Mouse (Mus musculus) neural tube, embryonic 11.5 days (tissue): ENCODE data around the gene Cdc42bpa. TPM values are rescaled to one million over a fixed set of nuclear protein-coding genes. Genes with fewer than 3 reads are reported as not detected.

ENCODE experiments used
- ATAC-seq: fragments of 200-750 bp; cut with Nextera tagmentation; 2 replicates; pipeline ENCODE4 v1.8.0; 2017; ENCODE audit warnings: moderate number of reproducible peaks, mild to moderate bottlenecking, moderate TSS enrichment, moderate library complexity; ENCODE audit not compliant: insufficient read depth, low FRiP score, low TSS enrichment
- DNase-seq: peaks from one replicate; pipeline ENCODE4 v3.0.0-alpha.2; 2015; ENCODE audit warnings: low spot score
- H3K27ac ChIP-seq: fragments of 300-500 bp; sonication (generic); 2 replicates; pipeline ENCODE4 v1.5.1; 2014; ENCODE audit warnings: low read depth, mild to moderate bottlenecking, low read length
- H3K27me3 ChIP-seq: fragments of 300-500 bp; sonication (generic); 2 replicates; pipeline ENCODE4 v1.6.1; 2014; ENCODE audit warnings: mild to moderate bottlenecking, low read length, mixed read lengths; ENCODE audit not compliant: control insufficient read depth, insufficient read depth
- H3K36me3 ChIP-seq: fragments of 300-500 bp; sonication (generic); 2 replicates; pipeline ENCODE4 v1.6.1; 2014; ENCODE audit warnings: mild to moderate bottlenecking, low read length, moderate library complexity, mixed read lengths; ENCODE audit not compliant: control insufficient read depth, insufficient read depth
- H3K4me1 ChIP-seq: fragments of 300-500 bp; sonication (generic); 2 replicates; pipeline ENCODE4 v1.6.1; 2014; ENCODE audit warnings: low read length, mixed read lengths; ENCODE audit not compliant: control insufficient read depth, insufficient read depth
- H3K4me2 ChIP-seq: fragments of 300-500 bp; sonication (generic); 2 replicates; pipeline ENCODE4 v1.6.1; 2014; ENCODE audit warnings: low read depth, mild to moderate bottlenecking, moderate library complexity
- H3K4me3 ChIP-seq: fragments of 300-500 bp; sonication (generic); 2 replicates; pipeline ENCODE4 v1.5.1; 2014; ENCODE audit warnings: low read depth, low read length
- H3K9ac ChIP-seq: fragments of 300-500 bp; sonication (generic); 2 replicates; pipeline ENCODE4 v1.6.1; 2014; ENCODE audit warnings: mild to moderate bottlenecking, low read length
- H3K9me3 ChIP-seq: fragments of 300-500 bp; sonication (generic); 2 replicates; pipeline ENCODE4 v1.6.1; 2016; ENCODE audit warnings: low read length; ENCODE audit not compliant: control insufficient read depth
- WGBS: fragments of 180-500 bp; shearing (Covaris S2); extraction: QIAGEN DNeasy Blood & Tissue Kit; methylation state at CpG from one replicate; pipeline ENCODE4 v1.1.7; 2014; 5-methylcytosine and 5-hydroxymethylcytosine counted together
- polyA plus RNA-seq: library from polyadenylated mRNA; unstranded; fragments of >200 nt; fragmentation: Nextera tagmentation; extraction: Ambion mirVana; gene quantifications from 2 replicates; pipeline ENCODE4 v1.2.1, GENCODE M21; 2014

The Cdc42bpa gene
- polyA plus RNA-seq, 1 experiment from 2014 or later: 15.5 TPM

GRCm38 (mm10) chr1:180172600-180172999, 212.3 kb downstream of the Cdc42bpa start:
- Histone ChIP-seq H3K4me3 (no peak overlapping the region), H3K27me3 (no peaks in the 10 kb centered on the region), H3K9me3 (no peaks in the 10 kb centered on the region), H3K27ac (no peak overlapping the region), H3K4me2 (no peak overlapping the region), H3K4me1 (no peaks in the 10 kb centered on the region), H3K9ac (no peak overlapping the region), H3K36me3 (no peaks in the 10 kb centered on the region)
- no peak for DNase-seq
- ATAC-seq: no peak
- WGBS: 88% methylated on average over 4 of the region's 4 CpGs

- no peak for ATAC-seq
- 80% methylated on average over 5 of the region's 5 CpGs for WGBS
- H3K9me3 ChIP-seq: no peaks in the 10 kb centered on the region
Measured at GRCm38 (mm10) chr1:180173017-180173416, 212.7 kb downstream of the Cdc42bpa start.

GRCm38 (mm10) chr1:180174718-180175117, 214.4 kb downstream of the Cdc42bpa start:
- ATAC-seq (no peak), DNase-seq (no peak)
- no peak overlapping the region for H3K9ac ChIP-seq
- no peaks in the 10 kb centered on the region for H3K27me3 ChIP-seq
- WGBS: 70% methylated on average over 6 of the region's 6 CpGs
- no peak overlapping the region for H3K4me3 ChIP-seq
- H3K9me3 ChIP-seq: no peaks in the 10 kb centered on the region
- no peaks in the 10 kb centered on the region for H3K4me1 ChIP-seq
- H3K27ac ChIP-seq: no peak overlapping the region
- no peak overlapping the region for H3K4me2 ChIP-seq
- no peaks in the 10 kb centered on the region for H3K36me3 ChIP-seq

More at GRCm38 (mm10) chr1:180173017-180173416, 212.7 kb downstream of the Cdc42bpa start:
- Histone ChIP-seq H3K27me3 (no peaks in the 10 kb centered on the region), H3K36me3 (no peaks in the 10 kb centered on the region), H3K4me1 (no peaks in the 10 kb centered on the region), H3K9ac (no peak overlapping the region), H3K4me3 (no peak overlapping the region), H3K27ac (no peak overlapping the region), H3K4me2 (no peak overlapping the region)
- no peak for DNase-seq

- Histone ChIP-seq H3K27ac (no peak overlapping the region), H3K4me2 (no peak overlapping the region), H3K9ac (no peak overlapping the region), H3K4me3 (no peak overlapping the region), H3K9me3 (no peaks in the 10 kb centered on the region), H3K27me3 (no peaks in the 10 kb centered on the region), H3K4me1 (no peaks in the 10 kb centered on the region), H3K36me3 (no peaks in the 10 kb centered on the region)
- ATAC-seq (no peak), DNase-seq (peak; percentile 32)
- WGBS: 35% methylated on average over 3 of the region's 3 CpGs
Measured at GRCm38 (mm10) chr1:180175167-180175566, 214.9 kb downstream of the Cdc42bpa start.

GRCm38 (mm10) chr1:180175635-180176034, 215.4 kb downstream of the Cdc42bpa start:
- H3K9ac ChIP-seq: no peak overlapping the region
- no peak overlapping the region for H3K27ac ChIP-seq
- H3K4me2 ChIP-seq: no peak overlapping the region
- no peaks in the 10 kb centered on the region for H3K9me3 ChIP-seq
- ATAC-seq: no peak
- no peaks in the 10 kb centered on the region for H3K4me1 ChIP-seq
- no peaks in the 10 kb centered on the region for H3K36me3 ChIP-seq
- 54% methylated on average over 8 of the region's 8 CpGs for WGBS
- no peak for DNase-seq
- H3K27me3 ChIP-seq: no peaks in the 10 kb centered on the region
- no peak overlapping the region for H3K4me3 ChIP-seq

GRCm38 (mm10) chr1:180176784-180177183, 216.5 kb downstream of the Cdc42bpa start:
- no peak overlapping the region for H3K27ac ChIP-seq
- no peaks in the 10 kb centered on the region for H3K9me3 ChIP-seq
- H3K36me3 ChIP-seq: no peaks in the 10 kb centered on the region
- WGBS: 23% methylated on average over 1 of the region's 1 CpGs
- no peak overlapping the region for H3K9ac ChIP-seq
- DNase-seq (no peak), ATAC-seq (no peak)
- H3K4me3 ChIP-seq: no peak overlapping the region
- no peaks in the 10 kb centered on the region for H3K27me3 ChIP-seq
- no peak overlapping the region for H3K4me2 ChIP-seq
- no peaks in the 10 kb centered on the region for H3K4me1 ChIP-seq

- ATAC-seq (no peak), DNase-seq (no peak)
- WGBS: 93% methylated on average over 9 of the region's 9 CpGs
- H3K27me3 ChIP-seq: no peaks in the 10 kb centered on the region
- H3K9me3 ChIP-seq: no peaks in the 10 kb centered on the region
- H3K27ac ChIP-seq: no peak overlapping the region
- no peaks in the 10 kb centered on the region for H3K4me1 ChIP-seq
- H3K4me2 ChIP-seq: no peak overlapping the region
- H3K9ac ChIP-seq: no peak overlapping the region
- no peak overlapping the region for H3K4me3 ChIP-seq
- H3K36me3 ChIP-seq: no peaks in the 10 kb centered on the region
Measured at GRCm38 (mm10) chr1:180178340-180178739, 218.1 kb downstream of the Cdc42bpa start.

- ATAC-seq (no peak), DNase-seq (no peak)
- Histone ChIP-seq H3K27me3 (no peaks in the 10 kb centered on the region), H3K36me3 (no peaks in the 10 kb centered on the region), H3K9ac (no peak overlapping the region), H3K4me1 (no peaks in the 10 kb centered on the region), H3K4me2 (no peak overlapping the region), H3K27ac (no peak overlapping the region), H3K9me3 (no peaks in the 10 kb centered on the region), H3K4me3 (no peak overlapping the region)
- WGBS: 87% methylated on average over 4 of the region's 4 CpGs
Measured at GRCm38 (mm10) chr1:180179100-180179499, 218.8 kb downstream of the Cdc42bpa start.

- Histone ChIP-seq H3K4me2 (no peak overlapping the region), H3K4me3 (no peak overlapping the region), H3K27ac (no peak overlapping the region), H3K27me3 (no peaks in the 10 kb centered on the region), H3K4me1 (no peaks in the 10 kb centered on the region), H3K9me3 (no peaks in the 10 kb centered on the region), H3K36me3 (no peaks in the 10 kb centered on the region), H3K9ac (no peak overlapping the region)
- WGBS: 84% methylated on average over 2 of the region's 2 CpGs
- DNase-seq (no peak), ATAC-seq (no peak)
Measured at GRCm38 (mm10) chr1:180179840-180180239, 219.6 kb downstream of the Cdc42bpa start.
